Mouse (Mus musculus) lung, postnatal 0 days (tissue): ENCODE results near the gene Gga1.

Experiments used
- CTCF ChIP-seq: IDR thresholded peaks from 2 replicates; pipeline ENCODE4 v1.5.1; 2016; ENCODE audit warnings: antibody characterized with exemption, mild to moderate bottlenecking
- EP300 ChIP-seq: IDR thresholded peaks from 2 replicates; pipeline ENCODE4 v1.6.1; 2016; ENCODE audit warnings: antibody characterized with exemption, mild to moderate bottlenecking, control low read depth

GRCm38 (mm10) chr15:78848467-78848866 lies 28.5 kb upstream of the Gga1 start:
- TF ChIP-seq CTCF (peak; percentile 95), EP300 (no peak; the same call in 1 of the 2 replicates)
